Mouse (Mus musculus) heart, postnatal 25 days (tissue): ENCODE measurements around the gene Serpina3b. TPM values are rescaled to one million over a fixed set of nuclear protein-coding genes. Genes with fewer than 3 reads are reported as not detected.

Experiments used
- DNase-seq: peaks from one replicate; pipeline ENCODE4 v3.0.0; 2022; ENCODE audit warnings: low spot score
- intact Hi-C: fragments of 180-260 bp; cut with DNase I; formaldehyde crosslinking; loops from one replicate; pipeline ENCODE4 v1.15.1; 2025
- total RNA-seq, 2 experiments: library from RNA; stranded (reverse); gene quantifications; 2 replicates each; pipeline ENCODE4 v1.2.3; 2021

The Serpina3b gene
- total RNA-seq, 2 experiments from 2014 or later = not detected

DNA sequence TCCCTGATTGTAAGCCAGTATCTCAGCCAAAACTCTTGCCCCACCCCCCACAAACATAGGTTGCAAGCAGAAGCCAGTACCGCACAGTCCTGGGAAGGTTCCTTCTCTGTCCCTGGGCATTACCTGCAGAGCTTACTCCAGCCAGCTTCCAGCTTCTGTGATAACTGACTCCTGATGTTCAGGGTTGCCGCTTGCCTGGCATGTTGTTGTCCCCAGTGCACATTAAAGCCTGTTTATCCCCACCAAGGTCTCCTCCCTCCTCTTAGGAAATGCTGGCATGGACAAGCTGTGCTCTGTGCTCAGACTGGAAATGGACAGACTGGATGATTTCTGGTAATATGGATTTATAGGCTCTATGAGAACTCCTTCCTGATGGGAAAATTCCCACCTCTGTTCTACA, 25.9 kb downstream of the Serpina3b start, which contains the start of gene Serpina3c:
Serpina3c (minus strand) TSS at position 215 of the 400 bp plus-strand sequence.
- intact Hi-C loops = no loop called here
- no peak for DNase-seq

DNA sequence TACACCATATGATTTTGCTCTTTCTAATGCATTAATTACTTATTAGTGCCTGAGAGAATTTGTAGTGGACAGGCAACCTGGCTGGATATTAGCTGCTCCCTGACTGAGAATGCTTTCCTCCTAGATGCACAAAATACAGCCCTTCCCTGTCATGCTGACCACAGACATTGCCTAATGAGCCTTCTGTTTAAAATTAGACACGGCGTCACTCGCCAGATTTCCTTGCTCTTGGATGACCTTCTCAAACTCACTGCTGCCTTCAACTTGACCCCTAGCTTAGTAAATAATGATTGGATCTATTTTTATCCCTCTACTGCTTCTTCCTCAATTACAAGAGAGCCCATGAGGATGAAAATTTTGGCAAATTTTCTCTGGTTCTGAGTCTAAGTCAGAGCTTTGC, 47.0 kb downstream of the Serpina3b start:
- DNase-seq = no peak
- intact Hi-C loops = no loop called here

DNA sequence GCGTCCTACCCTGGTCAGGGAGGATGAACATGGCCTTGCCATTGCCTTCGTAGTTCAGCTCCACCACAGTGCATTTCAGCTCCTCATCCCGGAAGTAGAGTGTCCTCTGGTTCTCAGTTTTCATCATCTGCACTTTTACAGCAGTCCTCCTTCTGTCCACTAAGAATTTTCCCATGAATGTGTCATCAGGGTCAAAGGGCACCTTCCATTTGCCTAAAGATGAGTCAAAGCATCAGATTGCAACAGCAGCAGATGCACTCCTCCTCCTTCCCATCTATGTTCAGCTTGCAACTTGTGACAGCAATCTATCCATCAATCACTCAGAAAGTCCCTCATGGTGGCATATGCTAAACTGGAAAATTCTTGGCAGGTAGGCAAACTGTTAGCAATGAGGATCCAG, 47.8 kb downstream of the Serpina3b start:
- no peak for DNase-seq
- intact Hi-C loops = no loop called here

DNA sequence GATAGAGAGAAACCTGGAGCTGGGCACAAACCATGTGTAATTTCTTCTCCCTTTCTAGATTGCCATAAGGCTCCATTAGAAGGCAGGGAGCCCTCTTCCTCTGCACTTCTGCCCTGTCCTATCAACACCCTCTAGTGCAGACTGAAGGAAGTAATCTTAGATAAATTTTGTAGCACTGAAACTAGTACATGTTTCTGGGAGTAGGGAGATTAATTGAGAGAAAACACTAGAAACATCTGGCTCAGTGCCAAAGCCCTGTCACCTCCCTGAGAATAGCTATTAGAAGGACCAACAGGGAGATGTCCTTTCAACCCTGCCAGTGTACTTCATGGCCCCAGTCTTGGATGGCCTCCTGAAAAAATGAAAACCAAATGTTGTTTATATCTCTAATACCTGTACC, 50.8 kb downstream of the Serpina3b start:
- DNase-seq = no peak
- intact Hi-C loops = no loop called here

DNA sequence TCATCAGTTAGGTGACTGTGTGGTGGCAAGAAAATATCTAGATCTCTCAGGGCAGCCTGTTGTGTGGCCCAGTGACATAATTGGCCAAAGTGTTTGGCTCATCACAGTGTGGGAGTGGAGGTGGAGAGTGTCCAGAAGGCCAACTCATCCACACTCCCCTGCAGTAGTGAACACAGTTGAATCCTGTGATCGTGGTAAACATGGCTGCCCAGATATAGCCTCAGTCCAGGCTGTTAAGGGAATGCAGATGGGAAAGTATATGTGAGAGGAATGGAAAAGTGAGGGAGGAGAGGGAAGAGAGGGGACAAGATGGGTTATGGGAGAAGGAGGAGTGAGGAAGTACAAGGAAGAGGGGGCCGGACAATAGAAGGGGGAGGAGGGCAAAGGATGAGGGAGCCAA, 51.2 kb downstream of the Serpina3b start:
- no peak for DNase-seq
- intact Hi-C loops = no loop called here

DNA sequence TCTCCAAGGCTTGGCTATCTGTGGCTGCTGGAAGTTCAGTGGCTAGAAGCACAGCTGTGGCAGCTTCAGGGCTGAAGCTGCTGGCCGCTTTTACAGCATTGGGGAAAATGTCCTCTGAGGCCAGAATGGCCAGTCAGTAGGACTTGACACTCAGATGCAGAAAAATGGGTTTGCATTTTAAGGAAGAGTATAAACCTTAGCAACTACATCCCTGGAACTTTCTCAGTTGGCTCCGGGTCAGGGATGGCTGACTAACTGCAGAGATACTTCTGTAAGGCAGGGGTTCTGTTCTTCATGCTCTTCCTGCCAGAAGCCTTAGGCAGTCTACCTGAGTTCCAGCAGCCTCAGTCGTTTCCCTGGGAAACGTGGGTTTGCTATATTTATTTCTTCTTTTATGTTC, 57.2 kb downstream of the Serpina3b start:
- intact Hi-C loops = no loop called here
- no peak for DNase-seq

DNA sequence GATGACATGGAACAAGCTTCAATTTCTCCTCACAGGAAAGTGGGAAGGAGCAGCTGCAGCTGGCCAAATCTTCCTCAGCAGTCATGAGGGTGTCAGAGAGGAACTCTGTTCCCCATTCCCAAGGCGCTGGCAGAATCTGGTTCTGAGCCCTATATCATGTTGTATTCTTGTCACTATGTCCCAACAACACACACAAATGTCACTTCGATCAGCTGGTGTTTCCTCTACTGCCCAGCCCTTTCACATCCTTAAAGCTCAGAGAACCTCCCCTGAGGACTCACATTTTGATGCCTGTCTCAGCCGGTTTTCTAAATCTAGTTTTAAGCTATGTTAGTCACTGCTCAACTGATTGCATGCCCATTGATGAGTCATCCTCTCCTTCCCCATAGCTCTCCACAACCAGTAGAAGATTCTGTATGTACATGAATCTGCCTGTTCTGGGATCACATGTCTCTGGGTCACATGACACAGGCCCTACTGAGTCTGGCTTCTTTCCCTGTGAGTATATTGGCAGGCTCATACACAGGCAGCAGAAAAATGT, 58.3 kb downstream of the Serpina3b start:
- intact Hi-C loops = no loop called here
- DNase-seq = no peak

Other genes with a start within 250 kb of the Serpina3b start
- gene Serpina1c, start 223.1 kb upstream of the Serpina3b start, total RNA-seq = not detected
- gene Serpina1e, start 169.0 kb upstream of the Serpina3b start, total RNA-seq = under 1 TPM in 1 of 2 experiments, not detected in 1; 0.20 TPM
- gene Serpina11, start 138.0 kb upstream of the Serpina3b start, total RNA-seq = not detected
- under 1 TPM; 0.08 to 0.13 TPM for gene Serpina9, start 114.2 kb upstream of the Serpina3b start, total RNA-seq
- not detected for gene Serpina12, start 83.6 kb upstream of the Serpina3b start, total RNA-seq
- not detected for gene Serpina5, start 26.9 kb upstream of the Serpina3b start, total RNA-seq
- not detected for gene Serpina3a, start 15.3 kb upstream of the Serpina3b start, total RNA-seq
- 1 to 10 TPM in 1 of 2 experiments, under 1 TPM in 1; 0.57 to 1.0 TPM for gene Serpina3c, start 25.9 kb downstream of the Serpina3b start, total RNA-seq
- gene Serpina3f, start 86.5 kb downstream of the Serpina3b start, total RNA-seq = under 1 TPM in 1 of 2 experiments, not detected in 1; 0.14 TPM
- gene Serpina3g, start 108.2 kb downstream of the Serpina3b start, total RNA-seq = 1 to 10 TPM in 1 of 2 experiments, under 1 TPM in 1; 0.57 to 1.1 TPM
- under 1 TPM in 1 of 2 experiments, not detected in 1; 0.73 TPM for gene Serpina3i, start 135.1 kb downstream of the Serpina3b start, total RNA-seq
- gene Serpina3j, start 186.6 kb downstream of the Serpina3b start, total RNA-seq = not detected
- gene Serpina3k, start 210.5 kb downstream of the Serpina3b start, total RNA-seq = not detected
- not detected for gene Serpina3m, start 210.5 kb downstream of the Serpina3b start, total RNA-seq